Mouse (Mus musculus) hindbrain, embryonic 14.5 days (tissue): ENCODE measurements around the gene Fut7. TPM values are rescaled to one million over a fixed set of nuclear protein-coding genes. Genes with fewer than 3 reads are reported as not detected.

Source experiments
- ATAC-seq: fragments of 200-750 bp; cut with Nextera tagmentation; 2 replicates; pipeline ENCODE4 v1.8.0; 2017; ENCODE audit warnings: moderate number of reproducible peaks, mild to moderate bottlenecking, moderate TSS enrichment, moderate library complexity; ENCODE audit not compliant: low FRiP score
- DNase-seq: peaks from one replicate; pipeline ENCODE4 v3.0.0-alpha.2; 2015; ENCODE audit warnings: low spot score
- H3K27ac ChIP-seq: fragments of 300-500 bp; sonication (generic); 2 replicates; pipeline ENCODE4 v1.5.1; 2014; ENCODE audit warnings: mild to moderate bottlenecking, moderate library complexity
- H3K27me3 ChIP-seq: fragments of 300-500 bp; sonication (generic); 2 replicates; pipeline ENCODE4 v1.6.1; 2014; ENCODE audit warnings: mild to moderate bottlenecking, low read length, mixed read lengths; ENCODE audit not compliant: control insufficient read depth, insufficient read depth
- H3K36me3 ChIP-seq: fragments of 300-500 bp; sonication (generic); replicated peaks from 2 replicates; pipeline ENCODE4 v1.6.1; 2014; ENCODE audit not compliant: control insufficient read depth, insufficient read depth
- H3K4me1 ChIP-seq: fragments of 300-500 bp; sonication (generic); replicated peaks from 2 replicates; pipeline ENCODE4 v1.6.1; 2014; ENCODE audit warnings: antibody characterized with exemption, low read length, mixed read lengths; ENCODE audit not compliant: control insufficient read depth, insufficient read depth
- H3K4me2 ChIP-seq: fragments of 300-500 bp; sonication (generic); replicated peaks from 2 replicates; pipeline ENCODE4 v1.6.1; 2014; ENCODE audit warnings: mild to moderate bottlenecking, moderate library complexity
- H3K4me3 ChIP-seq: fragments of 300-500 bp; sonication (generic); replicated peaks from 2 replicates; pipeline ENCODE4 v1.5.1; 2014; ENCODE audit warnings: mild to moderate bottlenecking, low read length
- H3K9ac ChIP-seq: fragments of 300-500 bp; sonication (generic); 2 replicates; pipeline ENCODE4 v1.6.1; 2014
- H3K9me3 ChIP-seq: fragments of 300-500 bp; sonication (generic); 2 replicates; pipeline ENCODE4 v1.6.1; 2016; ENCODE audit warnings: low read length; ENCODE audit not compliant: control insufficient read depth
- WGBS: fragments of 180-500 bp; shearing (Covaris S2); extraction: QIAGEN DNeasy Blood & Tissue Kit; methylation state at CpG from one replicate; pipeline ENCODE4 v1.1.7; 2014; 5-methylcytosine and 5-hydroxymethylcytosine counted together
- polyA plus RNA-seq: library from polyadenylated mRNA; unstranded; fragments of >200 nt; fragmentation: Nextera tagmentation; extraction: Ambion mirVana; gene quantifications from 2 replicates; pipeline ENCODE4 v1.2.1, GENCODE M21; 2014

Fut7 gene
- polyA plus RNA-seq = 0.37 TPM in 1 of 2 replicates, not detected in the other

- Histone ChIP-seq H3K27me3 (peaks cover 10% of the 10 kb centered on the region; the same call in 1 of the 2 replicates), H3K27ac (no peak within 1 kb of the TSS), H3K9me3 (no peaks in the 10 kb centered on the region), H3K4me2 (no peak within 1 kb of the TSS), H3K36me3 (no peaks in the 10 kb centered on the region), H3K4me3 (no peak within 1 kb of the TSS), H3K9ac (no peak within 1 kb of the TSS), H3K4me1 (no peaks in the 10 kb centered on the region)
- 69% methylated on average over 17 of the region's 17 CpGs for WGBS
- ATAC-seq (no peak), DNase-seq (no peak)
Observed at GRCm38 (mm10) chr2:25422587-25423410, at the start of gene Fut7. Fut7 (plus strand) TSS chr2:25423267.

GRCm38 (mm10) chr2:25373431-25373830 is 49.6 kb upstream of the Fut7 start:
- DNase-seq (no peak), ATAC-seq (no peak)
- Histone ChIP-seq H3K27ac (no peak overlapping the region), H3K9me3 (no peaks in the 10 kb centered on the region), H3K4me3 (peak overlapping the region; percentile 70), H3K4me1 (peaks cover 19% of the 10 kb centered on the region), H3K27me3 (no peaks in the 10 kb centered on the region; the same call in 1 of the 2 replicates), H3K36me3 (no peaks in the 10 kb centered on the region), H3K4me2 (peak overlapping the region; percentile 99), H3K9ac (no peak overlapping the region; the same call in 1 of the 2 replicates)
- 27% methylated on average over 2 of the region's 2 CpGs for WGBS

- ATAC-seq = 0 out of 2 replicates have a peak, but pooled peaks have one; percentile 21
- H3K9ac ChIP-seq = no peak overlapping the region
Observed at GRCm38 (mm10) chr2:25376589-25376988, 46.5 kb upstream of the Fut7 start.

GRCm38 (mm10) chr2:25384492-25384891 is 38.6 kb upstream of the Fut7 start:
- Histone ChIP-seq H3K9me3 (no peaks in the 10 kb centered on the region), H3K27me3 (no peaks in the 10 kb centered on the region), H3K27ac (no peak overlapping the region), H3K4me2 (no peak overlapping the region), H3K36me3 (no peaks in the 10 kb centered on the region), H3K4me3 (no peak overlapping the region), H3K9ac (no peak overlapping the region), H3K4me1 (no peaks in the 10 kb centered on the region)
- ATAC-seq = no peak
- no peak for DNase-seq
- 74% methylated on average over 5 of the region's 5 CpGs for WGBS

More at GRCm38 (mm10) chr2:25376589-25376988, 46.5 kb upstream of the Fut7 start:
- H3K36me3 ChIP-seq = no peaks in the 10 kb centered on the region
- no peak overlapping the region for H3K4me3 ChIP-seq
- H3K4me2 ChIP-seq = no peak overlapping the region
- no peaks in the 10 kb centered on the region; the same call in 1 of the 2 replicates for H3K27me3 ChIP-seq
- no peak overlapping the region for H3K27ac ChIP-seq
- DNase-seq = peak; percentile 79
- 62% methylated on average over 4 of the region's 4 CpGs for WGBS
- H3K9me3 ChIP-seq = no peaks in the 10 kb centered on the region
- peaks cover 17% of the 10 kb centered on the region for H3K4me1 ChIP-seq

GRCm38 (mm10) chr2:25391266-25391665 is 31.8 kb upstream of the Fut7 start:
- Histone ChIP-seq H3K27ac (no peak overlapping the region), H3K36me3 (no peaks in the 10 kb centered on the region), H3K4me3 (no peak overlapping the region), H3K9ac (no peak overlapping the region), H3K27me3 (peaks cover 23% of the 10 kb centered on the region), H3K4me1 (peaks cover 18% of the 10 kb centered on the region), H3K4me2 (no peak overlapping the region), H3K9me3 (no peaks in the 10 kb centered on the region)
- no peak for DNase-seq
- ATAC-seq = no peak
- 68% methylated on average over 5 of the region's 5 CpGs for WGBS

- Histone ChIP-seq H3K9me3 (no peaks in the 10 kb centered on the region), H3K27ac (no peak overlapping the region), H3K9ac (no peak overlapping the region), H3K4me1 (peaks cover 18% of the 10 kb centered on the region), H3K4me2 (no peak overlapping the region), H3K27me3 (peaks cover 55% of the 10 kb centered on the region), H3K36me3 (no peaks in the 10 kb centered on the region), H3K4me3 (no peak overlapping the region)
- peak; percentile 70 for ATAC-seq
- DNase-seq = peak; percentile 60
- 23% methylated on average over 3 of the region's 3 CpGs for WGBS
Observed at GRCm38 (mm10) chr2:25394281-25395221, 28.5 kb upstream of the Fut7 start.

GRCm38 (mm10) chr2:25395721-25396596 is 27.1 kb upstream of the Fut7 start, which contains the start of gene Entpd2:
Entpd2 (plus strand) TSS chr2:25395874.
- ATAC-seq = no peak
- no peak for DNase-seq
- Histone ChIP-seq H3K27ac (no peak within 1 kb of the TSS), H3K4me2 (peak within 1 kb of the TSS; percentile 59), H3K4me1 (peaks cover 24% of the 10 kb centered on the region), H3K9me3 (no peaks in the 10 kb centered on the region), H3K36me3 (no peaks in the 10 kb centered on the region), H3K4me3 (peak within 1 kb of the TSS; percentile 30), H3K27me3 (peaks cover 69% of the 10 kb centered on the region), H3K9ac (peak within 1 kb of the TSS; percentile 34; the same call in 1 of the 2 replicates)
- 2% methylated on average over 57 of the region's 57 CpGs for WGBS

- Histone ChIP-seq H3K36me3 (no peaks in the 10 kb centered on the region), H3K27me3 (peaks cover 69% of the 10 kb centered on the region), H3K4me3 (peak overlapping the region; percentile 30; the same call in 1 of the 2 replicates), H3K27ac (no peak overlapping the region), H3K4me2 (peak overlapping the region; percentile 59), H3K9me3 (no peaks in the 10 kb centered on the region), H3K9ac (no peak overlapping the region), H3K4me1 (peaks cover 24% of the 10 kb centered on the region)
- no peak for ATAC-seq
- no peak for DNase-seq
- 40% methylated on average over 3 of the region's 3 CpGs for WGBS
Observed at GRCm38 (mm10) chr2:25396597-25396983, 26.5 kb upstream of the Fut7 start.
